Mouse (Mus musculus) heart, embryonic 13.5 days (tissue): Measurements from ENCODE around the gene Pard3. TPM values are rescaled to one million over a fixed set of nuclear protein-coding genes. Genes with fewer than 3 reads are reported as not detected.

Experiments
- ATAC-seq: fragments of 200-750 bp; cut with Nextera tagmentation; 2 replicates; pipeline ENCODE4 v1.8.0; 2017; ENCODE audit warnings: moderate TSS enrichment; ENCODE audit not compliant: insufficient number of reproducible peaks, low FRiP score, low TSS enrichment; ENCODE audit errors: extremely low read depth
- H3K27ac ChIP-seq: fragments of 300-500 bp; sonication (generic); replicated peaks from 2 replicates; pipeline ENCODE4 v1.5.1; 2015; ENCODE audit warnings: moderate library complexity, mild to moderate bottlenecking, inconsistent platforms
- H3K27me3 ChIP-seq: fragments of 300-500 bp; sonication (generic); replicated peaks from 2 replicates; pipeline ENCODE4 v1.6.1; 2015; ENCODE audit warnings: mild to moderate bottlenecking, inconsistent platforms
- H3K36me3 ChIP-seq: fragments of 300-500 bp; sonication (generic); 2 replicates; pipeline ENCODE4 v1.6.1; 2015; ENCODE audit warnings: mild to moderate bottlenecking, inconsistent platforms
- H3K4me1 ChIP-seq: fragments of 300-500 bp; sonication (generic); 2 replicates; pipeline ENCODE4 v1.6.1; 2015; ENCODE audit warnings: inconsistent platforms
- H3K4me2 ChIP-seq: fragments of 300-500 bp; sonication (generic); 2 replicates; pipeline ENCODE4 v1.6.1; 2015; ENCODE audit warnings: inconsistent platforms, mild to moderate bottlenecking, moderate library complexity
- H3K4me3 ChIP-seq: fragments of 300-500 bp; sonication (generic); 2 replicates; pipeline ENCODE4 v1.5.1; 2015; ENCODE audit warnings: moderate library complexity, mild to moderate bottlenecking, inconsistent platforms
- H3K9ac ChIP-seq: fragments of 300-500 bp; sonication (generic); 2 replicates; pipeline ENCODE4 v1.6.1; 2015; ENCODE audit warnings: inconsistent platforms, mild to moderate bottlenecking, moderate library complexity
- H3K9me3 ChIP-seq: fragments of 300-500 bp; sonication (generic); 2 replicates; pipeline ENCODE4 v1.6.1; 2016; ENCODE audit warnings: inconsistent platforms
- WGBS: fragments of 180-500 bp; shearing (Covaris S2); methylation state at CpG from one replicate; pipeline ENCODE4 v1.1.7; 2015; ENCODE audit warnings: mixed read lengths; 5-methylcytosine and 5-hydroxymethylcytosine counted together
- polyA plus RNA-seq: library from polyadenylated mRNA; unstranded; fragments of >200 nt; fragmentation: Nextera tagmentation; extraction: Ambion mirVana; gene quantifications from 2 replicates; pipeline ENCODE4 v1.2.1, GENCODE M21; 2015

Pard3 gene
- polyA plus RNA-seq, 1 experiment from 2014 or later: 15.0 TPM

- Histone ChIP-seq H3K4me3 (no peak overlapping the region), H3K27ac (no peak overlapping the region), H3K9ac (no peak overlapping the region), H3K4me2 (no peak overlapping the region), H3K27me3 (no peaks in the 10 kb centered on the region), H3K4me1 (no peaks in the 10 kb centered on the region), H3K9me3 (no peaks in the 10 kb centered on the region), H3K36me3 (peaks cover 46% of the 10 kb centered on the region)
- 85% methylated on average over 12 of the region's 12 CpGs for WGBS
- no peak for ATAC-seq
Measured at GRCm38 (mm10) chr8:127410606-127411005, 346.9 kb downstream of the Pard3 start.

GRCm38 (mm10) chr8:127411190-127411848, 347.6 kb downstream of the Pard3 start:
- Histone ChIP-seq H3K4me1 (no peaks in the 10 kb centered on the region), H3K4me3 (no peak overlapping the region), H3K27ac (no peak overlapping the region), H3K27me3 (no peaks in the 10 kb centered on the region), H3K9me3 (no peaks in the 10 kb centered on the region), H3K9ac (no peak overlapping the region), H3K36me3 (peaks cover 43% of the 10 kb centered on the region), H3K4me2 (no peak overlapping the region)
- no peak for ATAC-seq
- WGBS: 87% methylated on average over 4 of the region's 4 CpGs

GRCm38 (mm10) chr8:127423021-127423420, 359.3 kb downstream of the Pard3 start:
- 66% methylated on average over 7 of the region's 7 CpGs for WGBS
- no peak overlapping the region for H3K4me2 ChIP-seq
- no peaks in the 10 kb centered on the region for H3K9me3 ChIP-seq
- H3K4me3 ChIP-seq: no peak overlapping the region
- H3K9ac ChIP-seq: no peak overlapping the region
- ATAC-seq: no peak
- H3K27me3 ChIP-seq: no peaks in the 10 kb centered on the region
- no peaks in the 10 kb centered on the region for H3K4me1 ChIP-seq
- no peak overlapping the region for H3K27ac ChIP-seq
- peaks cover 49% of the 10 kb centered on the region for H3K36me3 ChIP-seq

- H3K27ac ChIP-seq: no peak overlapping the region
- no peaks in the 10 kb centered on the region for H3K9me3 ChIP-seq
- no peak overlapping the region for H3K9ac ChIP-seq
- no peaks in the 10 kb centered on the region for H3K27me3 ChIP-seq
- no peak overlapping the region for H3K4me3 ChIP-seq
- no peak overlapping the region for H3K4me2 ChIP-seq
- H3K36me3 ChIP-seq: peaks cover 52% of the 10 kb centered on the region
- WGBS: 82% methylated on average over 13 of the region's 13 CpGs
- no peaks in the 10 kb centered on the region for H3K4me1 ChIP-seq
- no peak for ATAC-seq
Measured at GRCm38 (mm10) chr8:127424211-127424916, 360.7 kb downstream of the Pard3 start.

- Histone ChIP-seq H3K4me2 (no peak overlapping the region), H3K9me3 (no peaks in the 10 kb centered on the region), H3K27me3 (no peaks in the 10 kb centered on the region), H3K4me3 (no peak overlapping the region), H3K27ac (no peak overlapping the region), H3K36me3 (peaks cover 33% of the 10 kb centered on the region), H3K9ac (no peak overlapping the region), H3K4me1 (0 out of 2 replicates have a peak, but pooled peaks cover 4% of the 10 kb centered on the region)
- no peak for ATAC-seq
- 77% methylated on average over 5 of the region's 5 CpGs for WGBS
Measured at GRCm38 (mm10) chr8:127426857-127427256, 363.2 kb downstream of the Pard3 start.

GRCm38 (mm10) chr8:127428004-127428403, 364.3 kb downstream of the Pard3 start:
- Histone ChIP-seq H3K4me1 (0 out of 2 replicates have a peak, but pooled peaks cover 4% of the 10 kb centered on the region), H3K36me3 (peaks cover 43% of the 10 kb centered on the region), H3K9me3 (no peaks in the 10 kb centered on the region), H3K27ac (no peak overlapping the region), H3K4me3 (no peak overlapping the region), H3K27me3 (no peaks in the 10 kb centered on the region), H3K9ac (no peak overlapping the region), H3K4me2 (no peak overlapping the region)
- 85% methylated on average over 7 of the region's 7 CpGs for WGBS
- ATAC-seq: no peak

GRCm38 (mm10) chr8:127431236-127431635, 367.5 kb downstream of the Pard3 start:
- no peak for ATAC-seq
- no peaks in the 10 kb centered on the region for H3K9me3 ChIP-seq
- peaks cover 51% of the 10 kb centered on the region for H3K36me3 ChIP-seq
- H3K27me3 ChIP-seq: no peaks in the 10 kb centered on the region
- 0 out of 2 replicates have a peak, but pooled peaks cover 4% of the 10 kb centered on the region for H3K4me1 ChIP-seq
- no peak overlapping the region for H3K27ac ChIP-seq
- no peak overlapping the region for H3K9ac ChIP-seq
- WGBS: 71% methylated on average over 2 of the region's 2 CpGs
- no peak overlapping the region for H3K4me2 ChIP-seq
- H3K4me3 ChIP-seq: no peak overlapping the region

GRCm38 (mm10) chr8:127435975-127436374, 372.3 kb downstream of the Pard3 start:
- no peak overlapping the region for H3K9ac ChIP-seq
- 82% methylated on average over 6 of the region's 6 CpGs for WGBS
- no peak overlapping the region for H3K27ac ChIP-seq
- ATAC-seq: no peak
- H3K4me1 ChIP-seq: peaks cover 38% of the 10 kb centered on the region
- H3K4me2 ChIP-seq: no peak overlapping the region
- no peak overlapping the region for H3K4me3 ChIP-seq
- H3K36me3 ChIP-seq: peaks cover 27% of the 10 kb centered on the region
- no peaks in the 10 kb centered on the region for H3K27me3 ChIP-seq
- H3K9me3 ChIP-seq: no peaks in the 10 kb centered on the region

- no peaks in the 10 kb centered on the region for H3K27me3 ChIP-seq
- WGBS: 87% methylated on average over 5 of the region's 5 CpGs
- H3K27ac ChIP-seq: no peak overlapping the region
- no peak overlapping the region for H3K9ac ChIP-seq
- no peaks in the 10 kb centered on the region for H3K9me3 ChIP-seq
- no peak for ATAC-seq
- H3K4me2 ChIP-seq: no peak overlapping the region
- H3K4me1 ChIP-seq: peaks cover 44% of the 10 kb centered on the region
- H3K36me3 ChIP-seq: peaks cover 19% of the 10 kb centered on the region
- no peak overlapping the region for H3K4me3 ChIP-seq
Measured at GRCm38 (mm10) chr8:127437613-127438235, 374.0 kb downstream of the Pard3 start.

GRCm38 (mm10) chr8:127438625-127439391, 375.1 kb downstream of the Pard3 start:
- no peaks in the 10 kb centered on the region for H3K27me3 ChIP-seq
- peak overlapping the region; percentile 78 for H3K27ac ChIP-seq
- peaks cover 44% of the 10 kb centered on the region for H3K4me1 ChIP-seq
- no peak overlapping the region for H3K4me3 ChIP-seq
- ATAC-seq: no peak
- H3K4me2 ChIP-seq: peak overlapping the region; percentile 52
- H3K9ac ChIP-seq: no peak overlapping the region
- 59% methylated on average over 8 of the region's 8 CpGs for WGBS
- no peaks in the 10 kb centered on the region for H3K9me3 ChIP-seq
- H3K36me3 ChIP-seq: peaks cover 14% of the 10 kb centered on the region
